Mouse (Mus musculus): ENCODE measurements around the gene Ice1. TPM values are rescaled to one million over a fixed set of nuclear protein-coding genes. Genes with fewer than 3 reads are reported as not detected.
A peak's percentile ranks its signal among the peaks of the same experiment; 100 is the strongest.

The Ice1 gene
- 33.2 and 34.9 TPM in 2 replicates for polyA plus RNA-seq (2014; fragmentation: Nextera tagmentation; extraction: Ambion mirVana)

DNA sequence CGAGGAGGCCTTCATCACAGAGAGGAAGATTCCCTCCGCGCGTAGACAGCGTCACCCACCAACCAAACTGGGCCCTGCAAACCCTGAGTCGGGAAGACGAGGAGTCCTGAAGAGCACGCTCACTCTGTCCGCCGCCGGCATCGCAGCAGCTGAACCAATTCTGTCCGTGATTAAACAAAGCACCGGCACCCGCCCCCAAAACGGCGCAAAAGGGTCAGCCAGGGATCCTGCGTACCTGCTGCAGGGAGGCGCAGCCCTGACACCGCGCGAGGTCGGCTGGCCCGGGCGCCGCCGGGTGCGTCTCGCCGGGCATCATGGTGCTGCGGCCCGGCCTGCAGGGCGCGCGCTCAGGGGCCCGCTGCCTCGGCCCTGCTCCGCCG, at the start of gene Ice1:
Ice1 (minus strand) TSS at position 353 of the 380 bp plus-strand sequence.
- peak; percentile 52 for ATAC-seq (replicated peaks; ENCODE audit: low FRiP score)
- H3K4me1 ChIP-seq (replicated peaks; ENCODE audit: control insufficient read depth, insufficient read depth, low read length) = no peaks in the 10 kb centered on the region; the same call in none of the 2 replicates
- peak within 1 kb of the TSS; percentile 90 for H3K9ac ChIP-seq (ENCODE audit: low read length)
- no peaks in the 10 kb centered on the region for H3K27me3 ChIP-seq (ENCODE audit: control insufficient read depth, insufficient read depth, low read length)
- WGBS = under 1% methylated on average over 39 of the region's 39 CpGs
- H3K4me2 ChIP-seq (ENCODE audit: low read depth, low read length, severe bottlenecking) = peak within 1 kb of the TSS; percentile 67
- peak within 1 kb of the TSS; percentile 66 for H3K27ac ChIP-seq (ENCODE audit: low read depth, low read length)
- H3K9me3 ChIP-seq (ENCODE audit: control insufficient read depth, low read length) = no peaks in the 10 kb centered on the region
- DNase-seq (ENCODE audit: low spot score) = no peak
- H3K4me3 ChIP-seq (ENCODE audit: low read depth, low read length) = peak within 1 kb of the TSS; percentile 87
- H3K36me3 ChIP-seq (ENCODE audit: control insufficient read depth, insufficient read depth, low read length) = no peaks in the 10 kb centered on the region

GRCm38 (mm10) chr13:70685825-70686224, 48.4 kb upstream of the Ice1 start:
- Histone ChIP-seq H3K27me3 (ENCODE audit: control insufficient read depth, insufficient read depth, low read length) (no peaks in the 10 kb centered on the region), H3K9ac (ENCODE audit: low read length) (no peak overlapping the region), H3K9me3 (ENCODE audit: control insufficient read depth, low read length) (no peaks in the 10 kb centered on the region), H3K4me3 (ENCODE audit: low read depth, low read length) (no peak overlapping the region), H3K4me1 (replicated peaks; ENCODE audit: control insufficient read depth, insufficient read depth, low read length) (no peaks in the 10 kb centered on the region), H3K36me3 (ENCODE audit: control insufficient read depth, insufficient read depth, low read length) (no peaks in the 10 kb centered on the region), H3K27ac (ENCODE audit: low read depth, low read length) (no peak overlapping the region), H3K4me2 (ENCODE audit: low read depth, low read length, severe bottlenecking) (no peak overlapping the region)
- ATAC-seq (replicated peaks; ENCODE audit: low FRiP score) = no peak
- no peak for DNase-seq (ENCODE audit: low spot score)
- 78% methylated on average over 5 of the region's 5 CpGs for WGBS

DNA sequence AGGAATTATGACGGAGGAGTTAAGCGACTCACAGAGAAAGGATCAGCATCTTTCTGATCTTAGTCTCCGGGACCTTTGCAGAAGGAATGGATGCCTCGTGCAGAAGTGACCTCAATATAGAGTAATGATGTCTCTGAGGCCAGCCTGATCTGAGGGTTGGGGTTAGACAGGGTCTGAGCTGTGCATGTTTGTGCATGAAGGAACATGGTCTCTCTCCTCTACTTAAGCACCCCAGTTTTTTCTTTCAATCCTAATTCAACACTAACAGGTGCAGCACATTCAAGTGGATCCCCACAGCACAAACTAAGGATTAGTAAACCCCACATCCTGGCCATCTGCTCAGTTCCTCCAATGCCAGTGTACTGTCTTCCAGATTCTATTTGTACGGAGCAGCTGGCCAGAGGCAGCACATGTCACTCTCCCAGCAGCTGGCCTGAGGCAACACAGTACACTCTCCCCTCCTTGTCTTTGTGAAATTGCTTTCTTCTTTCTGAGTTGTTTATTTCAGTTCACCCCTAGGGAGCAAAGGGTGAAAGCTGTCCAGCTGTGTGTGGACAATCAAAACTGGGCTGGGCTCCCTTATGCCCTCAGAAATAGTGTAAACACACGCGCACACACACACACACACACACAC, 47.7 kb upstream of the Ice1 start:
- peak; percentile 56; the same call in 1 of the 2 replicates for ATAC-seq (replicated peaks; ENCODE audit: low FRiP score)
- Histone ChIP-seq H3K4me3 (ENCODE audit: low read depth, low read length) (no peak overlapping the region), H3K9me3 (ENCODE audit: control insufficient read depth, low read length) (no peaks in the 10 kb centered on the region), H3K4me1 (replicated peaks; ENCODE audit: control insufficient read depth, insufficient read depth, low read length) (no peaks in the 10 kb centered on the region), H3K4me2 (ENCODE audit: low read depth, low read length, severe bottlenecking) (no peak overlapping the region), H3K27me3 (ENCODE audit: control insufficient read depth, insufficient read depth, low read length) (no peaks in the 10 kb centered on the region), H3K9ac (ENCODE audit: low read length) (no peak overlapping the region), H3K36me3 (ENCODE audit: control insufficient read depth, insufficient read depth, low read length) (no peaks in the 10 kb centered on the region), H3K27ac (ENCODE audit: low read depth, low read length) (no peak overlapping the region)
- DNase-seq (ENCODE audit: low spot score) = no peak
- 68% methylated on average over 7 of the region's 7 CpGs for WGBS

DNA sequence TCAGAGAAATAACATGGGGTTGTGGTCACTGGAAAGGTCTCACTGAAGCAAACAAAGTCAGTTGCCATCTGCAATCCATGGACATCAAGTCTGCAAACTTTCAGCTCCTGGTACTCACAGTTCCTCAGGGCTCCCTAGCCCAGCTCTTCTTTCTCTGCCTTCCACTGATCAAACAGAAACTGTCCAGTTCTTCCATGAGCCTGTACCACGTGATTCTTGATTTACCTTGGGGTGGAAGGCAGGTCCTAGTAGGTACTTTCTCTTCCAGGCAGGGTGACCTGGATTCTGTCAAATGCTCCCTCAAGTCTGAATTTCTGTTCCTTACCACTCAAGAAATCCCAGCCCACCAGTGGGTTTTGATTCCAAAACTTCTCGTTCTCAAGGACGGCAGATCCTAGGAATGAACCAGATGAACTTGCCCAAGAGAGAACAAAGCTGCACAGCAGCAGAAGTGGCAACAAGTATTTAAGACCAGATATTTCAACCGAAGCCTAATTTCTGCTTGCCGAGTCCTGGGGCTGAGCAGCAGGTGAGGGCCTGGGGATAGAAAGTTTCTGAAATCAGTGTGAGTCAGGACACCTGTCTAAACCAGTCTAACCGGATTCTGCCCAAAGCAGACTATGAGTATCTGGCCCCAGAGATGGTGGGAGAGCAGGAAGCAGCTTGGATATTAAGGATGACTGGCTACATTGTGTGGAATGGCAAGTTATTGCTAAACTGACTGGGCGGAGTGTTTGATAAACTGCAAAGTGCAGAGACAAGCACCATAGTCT, 44.2 kb upstream of the Ice1 start:
- no peaks in the 10 kb centered on the region for H3K36me3 ChIP-seq (ENCODE audit: control insufficient read depth, insufficient read depth, low read length)
- ATAC-seq (replicated peaks; ENCODE audit: low FRiP score) (no peak), DNase-seq (ENCODE audit: low spot score) (no peak)
- H3K27me3 ChIP-seq (ENCODE audit: control insufficient read depth, insufficient read depth, low read length) = no peaks in the 10 kb centered on the region
- H3K9ac ChIP-seq (ENCODE audit: low read length) = no peak overlapping the region
- H3K27ac ChIP-seq (ENCODE audit: low read depth, low read length) = no peak overlapping the region
- H3K9me3 ChIP-seq (ENCODE audit: control insufficient read depth, low read length) = no peaks in the 10 kb centered on the region
- 89% methylated on average over 7 of the region's 7 CpGs for WGBS
- no peak overlapping the region for H3K4me3 ChIP-seq (ENCODE audit: low read depth, low read length)
- no peak overlapping the region for H3K4me2 ChIP-seq (ENCODE audit: low read depth, low read length, severe bottlenecking)
- H3K4me1 ChIP-seq (replicated peaks; ENCODE audit: control insufficient read depth, insufficient read depth, low read length) = no peaks in the 10 kb centered on the region

- Histone ChIP-seq H3K36me3 (ENCODE audit: control insufficient read depth, insufficient read depth, low read length) (no peaks in the 10 kb centered on the region), H3K27ac (ENCODE audit: low read depth, low read length) (no peak overlapping the region), H3K4me2 (ENCODE audit: low read depth, low read length, severe bottlenecking) (no peak overlapping the region), H3K4me1 (replicated peaks; ENCODE audit: control insufficient read depth, insufficient read depth, low read length) (no peaks in the 10 kb centered on the region), H3K27me3 (ENCODE audit: control insufficient read depth, insufficient read depth, low read length) (no peaks in the 10 kb centered on the region), H3K9me3 (ENCODE audit: control insufficient read depth, low read length) (no peaks in the 10 kb centered on the region), H3K9ac (ENCODE audit: low read length) (no peak overlapping the region), H3K4me3 (ENCODE audit: low read depth, low read length) (no peak overlapping the region)
- DNase-seq (ENCODE audit: low spot score) (no peak), ATAC-seq (replicated peaks; ENCODE audit: low FRiP score) (no peak)
- WGBS = 80% methylated on average over 3 of the region's 3 CpGs
Measured at GRCm38 (mm10) chr13:70680316-70680715, 42.9 kb upstream of the Ice1 start.

GRCm38 (mm10) chr13:70677689-70678088, 40.3 kb upstream of the Ice1 start:
- Histone ChIP-seq H3K4me1 (replicated peaks; ENCODE audit: control insufficient read depth, insufficient read depth, low read length) (no peaks in the 10 kb centered on the region), H3K4me2 (ENCODE audit: low read depth, low read length, severe bottlenecking) (no peak overlapping the region), H3K4me3 (ENCODE audit: low read depth, low read length) (no peak overlapping the region), H3K27me3 (ENCODE audit: control insufficient read depth, insufficient read depth, low read length) (no peaks in the 10 kb centered on the region), H3K9ac (ENCODE audit: low read length) (no peak overlapping the region), H3K36me3 (ENCODE audit: control insufficient read depth, insufficient read depth, low read length) (no peaks in the 10 kb centered on the region), H3K9me3 (ENCODE audit: control insufficient read depth, low read length) (no peaks in the 10 kb centered on the region), H3K27ac (ENCODE audit: low read depth, low read length) (no peak overlapping the region)
- DNase-seq (ENCODE audit: low spot score) (no peak), ATAC-seq (replicated peaks; ENCODE audit: low FRiP score) (no peak)
- WGBS = 87% methylated on average over 5 of the region's 5 CpGs

DNA sequence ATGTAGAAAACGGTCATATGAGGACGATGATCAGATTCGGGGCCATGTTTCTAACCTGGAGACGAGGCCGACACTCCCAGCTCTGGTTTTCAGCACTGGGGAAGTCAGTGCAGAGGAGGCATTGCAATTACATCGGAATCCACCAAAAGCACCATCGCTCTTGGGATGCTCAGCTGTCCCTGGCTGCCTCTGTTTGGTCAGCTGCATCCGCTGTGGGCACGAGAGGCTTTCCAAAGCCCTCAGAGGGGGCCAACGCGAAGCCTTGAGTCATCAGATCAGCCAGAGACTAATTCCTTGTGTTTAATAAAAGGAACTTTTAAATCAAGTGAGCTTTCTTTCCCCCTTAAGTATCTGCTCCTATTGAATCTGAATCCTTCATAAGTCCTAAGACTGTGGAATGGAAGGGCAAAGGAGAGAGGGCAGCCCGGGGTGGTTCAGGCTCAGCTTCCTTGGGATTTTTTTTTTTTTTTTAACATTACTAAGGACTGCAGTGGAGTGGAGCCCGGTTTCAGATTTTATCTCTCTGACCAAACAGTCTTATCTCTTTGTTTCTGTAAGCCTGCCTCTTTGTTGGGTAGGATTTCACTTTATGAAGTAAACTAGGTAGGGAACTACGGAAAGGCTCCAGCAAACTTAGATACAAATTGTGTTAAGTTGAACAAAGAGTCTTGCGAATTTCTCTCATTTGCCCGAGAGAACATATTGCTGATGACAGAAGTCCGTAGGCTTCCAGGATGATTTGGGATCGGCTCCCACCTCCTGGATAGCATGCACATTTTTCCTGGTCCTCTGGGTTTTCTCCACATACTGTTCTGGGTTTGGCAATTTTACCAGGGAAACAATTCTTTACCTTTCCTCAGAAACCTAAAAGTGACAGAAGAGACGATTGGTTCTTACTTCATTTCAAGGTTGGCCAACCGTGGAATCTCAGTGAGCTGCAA, 39.1 kb upstream of the Ice1 start:
- no peak overlapping the region for H3K4me3 ChIP-seq (ENCODE audit: low read depth, low read length)
- H3K27ac ChIP-seq (ENCODE audit: low read depth, low read length) = no peak overlapping the region
- H3K36me3 ChIP-seq (ENCODE audit: control insufficient read depth, insufficient read depth, low read length) = no peaks in the 10 kb centered on the region
- H3K9me3 ChIP-seq (ENCODE audit: control insufficient read depth, low read length) = no peaks in the 10 kb centered on the region
- ATAC-seq (replicated peaks; ENCODE audit: low FRiP score) = no peak
- no peaks in the 10 kb centered on the region for H3K27me3 ChIP-seq (ENCODE audit: control insufficient read depth, insufficient read depth, low read length)
- 77% methylated on average over 20 of the region's 20 CpGs for WGBS
- H3K9ac ChIP-seq (ENCODE audit: low read length) = no peak overlapping the region
- H3K4me2 ChIP-seq (ENCODE audit: low read depth, low read length, severe bottlenecking) = no peak overlapping the region
- no peak for DNase-seq (ENCODE audit: low spot score)
- no peaks in the 10 kb centered on the region for H3K4me1 ChIP-seq (replicated peaks; ENCODE audit: control insufficient read depth, insufficient read depth, low read length)

DNA sequence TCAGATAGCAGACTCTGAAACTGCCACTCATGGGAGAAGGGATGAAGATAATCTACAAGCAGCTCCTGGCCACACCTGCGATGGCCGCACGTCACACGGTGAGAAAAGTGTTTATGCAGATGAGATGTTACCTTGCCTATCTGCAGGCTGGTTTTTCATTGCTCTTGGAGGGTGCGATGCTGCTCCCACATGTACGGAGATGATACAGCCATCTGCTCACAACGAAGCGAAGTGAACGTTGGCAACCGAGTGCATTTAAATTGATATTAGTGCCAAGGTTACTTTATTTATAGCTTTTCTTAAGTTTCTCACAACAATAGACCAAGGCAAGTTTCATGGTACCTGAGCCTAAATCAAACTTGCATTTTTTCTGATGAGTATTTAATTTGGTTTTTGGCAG, 37.6 kb upstream of the Ice1 start:
- no peak overlapping the region for H3K9ac ChIP-seq (ENCODE audit: low read length)
- H3K27ac ChIP-seq (ENCODE audit: low read depth, low read length) = no peak overlapping the region
- H3K9me3 ChIP-seq (ENCODE audit: control insufficient read depth, low read length) = no peaks in the 10 kb centered on the region
- H3K4me3 ChIP-seq (ENCODE audit: low read depth, low read length) = no peak overlapping the region
- ATAC-seq (replicated peaks; ENCODE audit: low FRiP score) = no peak
- no peaks in the 10 kb centered on the region for H3K27me3 ChIP-seq (ENCODE audit: control insufficient read depth, insufficient read depth, low read length)
- no peak overlapping the region for H3K4me2 ChIP-seq (ENCODE audit: low read depth, low read length, severe bottlenecking)
- H3K4me1 ChIP-seq (replicated peaks; ENCODE audit: control insufficient read depth, insufficient read depth, low read length) = no peaks in the 10 kb centered on the region
- DNase-seq (ENCODE audit: low spot score) = no peak
- H3K36me3 ChIP-seq (ENCODE audit: control insufficient read depth, insufficient read depth, low read length) = no peaks in the 10 kb centered on the region
- 96% methylated on average over 10 of the region's 10 CpGs for WGBS
